Mouse (Mus musculus): Measurements from ENCODE around the gene Kdelc2. TPM values are rescaled to one million over a fixed set of nuclear protein-coding genes. Genes with fewer than 3 reads are reported as not detected.

The Kdelc2 gene
- polyA plus RNA-seq, 1 experiment from 2014 or later: 29.5 TPM

- no peaks in the 10 kb centered on the region; the same call in 1 of the 2 replicates for H3K36me3 ChIP-seq (ENCODE audit: control insufficient read depth, insufficient read depth, low read length)
- no peaks in the 10 kb centered on the region for H3K9me3 ChIP-seq (ENCODE audit: control insufficient read depth, low read depth, low read length)
- ATAC-seq (ENCODE audit: insufficient number of reproducible peaks, insufficient read depth, low FRiP score, low read depth): no peak
- WGBS: 77% methylated on average over 13 of the region's 13 CpGs
- H3K27ac ChIP-seq (ENCODE audit: low read length): no peak overlapping the region
- 0 out of 2 replicates have a peak, but pooled peaks cover 5% of the 10 kb centered on the region for H3K4me1 ChIP-seq (ENCODE audit: control insufficient read depth, insufficient read depth, low read length)
- no peak overlapping the region for H3K4me2 ChIP-seq (replicated peaks; ENCODE audit: low read depth, low read length)
- H3K4me3 ChIP-seq (ENCODE audit: low read depth, low read length): no peak overlapping the region
- H3K27me3 ChIP-seq (ENCODE audit: control insufficient read depth, insufficient read depth, low read length): no peaks in the 10 kb centered on the region
- no peak overlapping the region for H3K9ac ChIP-seq (replicated peaks; ENCODE audit: low read depth, low read length)
Measured at GRCm38 (mm10) chr9:53397685-53398387, 14.0 kb downstream of the Kdelc2 start.

- 0 out of 2 replicates have a peak, but pooled peaks cover 5% of the 10 kb centered on the region for H3K4me1 ChIP-seq (ENCODE audit: control insufficient read depth, insufficient read depth, low read length)
- no peak overlapping the region for H3K27ac ChIP-seq (ENCODE audit: low read length)
- WGBS: 14% methylated on average over 5 of the region's 5 CpGs
- no peaks in the 10 kb centered on the region for H3K9me3 ChIP-seq (ENCODE audit: control insufficient read depth, low read depth, low read length)
- no peak overlapping the region for H3K4me3 ChIP-seq (ENCODE audit: low read depth, low read length)
- no peak overlapping the region for H3K9ac ChIP-seq (replicated peaks; ENCODE audit: low read depth, low read length)
- no peaks in the 10 kb centered on the region; the same call in 1 of the 2 replicates for H3K36me3 ChIP-seq (ENCODE audit: control insufficient read depth, insufficient read depth, low read length)
- H3K27me3 ChIP-seq (ENCODE audit: control insufficient read depth, insufficient read depth, low read length): no peaks in the 10 kb centered on the region
- H3K4me2 ChIP-seq (replicated peaks; ENCODE audit: low read depth, low read length): no peak overlapping the region
- ATAC-seq (ENCODE audit: insufficient number of reproducible peaks, insufficient read depth, low FRiP score, low read depth): no peak
Measured at GRCm38 (mm10) chr9:53398388-53398700, 14.5 kb downstream of the Kdelc2 start.

DNA sequence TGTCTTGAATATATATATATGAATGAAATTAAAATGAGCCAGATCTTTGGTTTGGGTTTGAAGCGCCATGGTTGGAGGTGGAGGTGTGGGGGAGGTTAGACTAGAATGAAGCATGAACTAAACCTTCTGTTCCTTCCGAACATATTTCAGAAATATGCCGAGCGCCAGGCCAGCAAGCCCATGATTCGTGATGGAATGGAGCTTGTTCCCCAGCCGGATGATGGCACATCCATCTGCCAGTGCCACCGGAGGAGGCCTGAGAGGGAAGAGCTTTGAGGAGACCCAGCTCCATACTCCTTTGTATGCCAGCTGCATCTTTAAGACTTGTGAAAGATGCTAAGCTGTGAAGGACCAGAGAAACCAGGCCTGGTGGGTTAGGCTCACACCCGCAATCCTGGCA, 15.7 kb downstream of the Kdelc2 start:
- H3K4me2 ChIP-seq (replicated peaks; ENCODE audit: low read depth, low read length): no peak overlapping the region
- no peak overlapping the region for H3K4me3 ChIP-seq (ENCODE audit: low read depth, low read length)
- no peaks in the 10 kb centered on the region for H3K27me3 ChIP-seq (ENCODE audit: control insufficient read depth, insufficient read depth, low read length)
- H3K36me3 ChIP-seq (ENCODE audit: control insufficient read depth, insufficient read depth, low read length): no peaks in the 10 kb centered on the region; the same call in 1 of the 2 replicates
- H3K9me3 ChIP-seq (ENCODE audit: control insufficient read depth, low read depth, low read length): no peaks in the 10 kb centered on the region
- 0 out of 2 replicates have a peak, but pooled peaks cover 5% of the 10 kb centered on the region for H3K4me1 ChIP-seq (ENCODE audit: control insufficient read depth, insufficient read depth, low read length)
- no peak overlapping the region for H3K9ac ChIP-seq (replicated peaks; ENCODE audit: low read depth, low read length)
- WGBS: 93% methylated on average over 8 of the region's 8 CpGs
- H3K27ac ChIP-seq (ENCODE audit: low read length): no peak overlapping the region
- ATAC-seq (ENCODE audit: insufficient number of reproducible peaks, insufficient read depth, low FRiP score, low read depth): no peak

DNA sequence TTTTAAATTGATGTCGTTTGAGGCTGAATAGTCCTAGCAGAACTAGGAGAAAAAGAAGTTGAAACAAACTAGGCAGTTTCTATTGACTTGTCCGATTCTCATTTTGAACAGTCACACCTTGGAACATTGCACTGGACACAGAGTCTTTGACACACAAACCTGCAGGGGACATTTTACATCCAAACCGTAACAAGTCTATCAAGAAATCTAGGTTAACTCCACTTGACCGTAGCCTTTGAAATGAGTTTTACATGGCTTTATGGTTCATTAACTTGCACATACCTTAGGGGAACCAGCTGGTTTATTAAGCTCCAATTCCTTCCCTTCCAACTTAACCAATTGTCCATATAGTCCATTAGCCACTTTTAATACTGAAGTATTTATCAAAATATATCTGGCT, 16.9 kb downstream of the Kdelc2 start:
- H3K4me1 ChIP-seq (ENCODE audit: control insufficient read depth, insufficient read depth, low read length): 0 out of 2 replicates have a peak, but pooled peaks cover 8% of the 10 kb centered on the region
- no peak for ATAC-seq (ENCODE audit: insufficient number of reproducible peaks, insufficient read depth, low FRiP score, low read depth)

DNA sequence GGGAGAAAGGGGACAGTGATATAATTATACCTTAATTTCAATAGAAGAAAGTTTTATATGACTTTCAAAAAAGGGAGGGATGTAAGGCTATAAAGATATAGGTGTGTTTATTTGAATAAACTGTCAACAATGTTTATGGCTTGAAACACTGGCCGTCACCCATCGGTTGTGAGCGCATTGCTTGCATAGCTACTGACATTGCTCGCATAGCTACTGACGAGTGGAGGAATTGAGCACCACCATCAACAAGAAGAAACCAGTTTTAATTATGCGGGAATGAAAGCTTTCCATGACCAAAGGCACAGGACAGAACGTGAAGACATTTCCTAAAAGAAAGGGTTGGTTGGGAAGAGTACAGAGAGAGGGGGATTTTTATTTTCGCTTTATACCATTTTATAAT, 17.3 kb downstream of the Kdelc2 start:
- H3K27ac ChIP-seq (ENCODE audit: low read length): no peak overlapping the region

More for the DNA sequence above, 16.9 kb downstream of the Kdelc2 start:
- Histone ChIP-seq H3K9me3 (ENCODE audit: control insufficient read depth, low read depth, low read length) (no peaks in the 10 kb centered on the region), H3K27me3 (ENCODE audit: control insufficient read depth, insufficient read depth, low read length) (no peaks in the 10 kb centered on the region), H3K4me3 (ENCODE audit: low read depth, low read length) (no peak overlapping the region), H3K27ac (ENCODE audit: low read length) (no peak overlapping the region), H3K36me3 (ENCODE audit: control insufficient read depth, insufficient read depth, low read length) (no peaks in the 10 kb centered on the region; the same call in 1 of the 2 replicates), H3K9ac (replicated peaks; ENCODE audit: low read depth, low read length) (no peak overlapping the region), H3K4me2 (replicated peaks; ENCODE audit: low read depth, low read length) (no peak overlapping the region)
- 92% methylated on average over 4 of the region's 4 CpGs for WGBS

GRCm38 (mm10) chr9:53402291-53402711, 18.5 kb downstream of the Kdelc2 start, which contains the start of gene 4930550C14Rik:
TSS of gene 4930550C14Rik (plus strand) at chr9:53402325.
- Histone ChIP-seq H3K9ac (replicated peaks; ENCODE audit: low read depth, low read length) (no peak within 1 kb of the TSS), H3K4me3 (ENCODE audit: low read depth, low read length) (no peak within 1 kb of the TSS)
- peak; percentile 40; the same call in 1 of the 2 replicates for ATAC-seq (ENCODE audit: insufficient number of reproducible peaks, insufficient read depth, low FRiP score, low read depth)

More for the DNA sequence above, 17.3 kb downstream of the Kdelc2 start:
- no peaks in the 10 kb centered on the region; the same call in 1 of the 2 replicates for H3K36me3 ChIP-seq (ENCODE audit: control insufficient read depth, insufficient read depth, low read length)
- no peak overlapping the region for H3K9ac ChIP-seq (replicated peaks; ENCODE audit: low read depth, low read length)
- 84% methylated on average over 8 of the region's 8 CpGs for WGBS
- 0 out of 2 replicates have a peak, but pooled peaks cover 8% of the 10 kb centered on the region for H3K4me1 ChIP-seq (ENCODE audit: control insufficient read depth, insufficient read depth, low read length)
- ATAC-seq (ENCODE audit: insufficient number of reproducible peaks, insufficient read depth, low FRiP score, low read depth): no peak
- no peaks in the 10 kb centered on the region for H3K27me3 ChIP-seq (ENCODE audit: control insufficient read depth, insufficient read depth, low read length)
- no peaks in the 10 kb centered on the region for H3K9me3 ChIP-seq (ENCODE audit: control insufficient read depth, low read depth, low read length)
- H3K4me3 ChIP-seq (ENCODE audit: low read depth, low read length): no peak overlapping the region
- H3K4me2 ChIP-seq (replicated peaks; ENCODE audit: low read depth, low read length): no peak overlapping the region

GRCm38 (mm10) chr9:53402991-53403390, 19.2 kb downstream of the Kdelc2 start:
- Histone ChIP-seq H3K4me2 (replicated peaks; ENCODE audit: low read depth, low read length) (peak overlapping the region; percentile 30), H3K9ac (replicated peaks; ENCODE audit: low read depth, low read length) (no peak overlapping the region), H3K4me3 (ENCODE audit: low read depth, low read length) (no peak overlapping the region), H3K4me1 (ENCODE audit: control insufficient read depth, insufficient read depth, low read length) (0 out of 2 replicates have a peak, but pooled peaks cover 8% of the 10 kb centered on the region), H3K36me3 (ENCODE audit: control insufficient read depth, insufficient read depth, low read length) (no peaks in the 10 kb centered on the region), H3K9me3 (ENCODE audit: control insufficient read depth, low read depth, low read length) (no peaks in the 10 kb centered on the region), H3K27me3 (ENCODE audit: control insufficient read depth, insufficient read depth, low read length) (no peaks in the 10 kb centered on the region), H3K27ac (ENCODE audit: low read length) (peak overlapping the region; percentile 18; the same call in 1 of the 2 replicates)
- no peak for ATAC-seq (ENCODE audit: insufficient number of reproducible peaks, insufficient read depth, low FRiP score, low read depth)
- 64% methylated on average over 8 of the region's 8 CpGs for WGBS

More at GRCm38 (mm10) chr9:53402291-53402711, 18.5 kb downstream of the Kdelc2 start, which contains the start of gene 4930550C14Rik:
- 20% methylated on average over 11 of the region's 11 CpGs for WGBS
- peak within 1 kb of the TSS; percentile 18; the same call in 1 of the 2 replicates for H3K27ac ChIP-seq (ENCODE audit: low read length)
- no peaks in the 10 kb centered on the region for H3K9me3 ChIP-seq (ENCODE audit: control insufficient read depth, low read depth, low read length)
- no peaks in the 10 kb centered on the region for H3K27me3 ChIP-seq (ENCODE audit: control insufficient read depth, insufficient read depth, low read length)
- H3K4me2 ChIP-seq (replicated peaks; ENCODE audit: low read depth, low read length): peak within 1 kb of the TSS; percentile 30
- H3K4me1 ChIP-seq (ENCODE audit: control insufficient read depth, insufficient read depth, low read length): 0 out of 2 replicates have a peak, but pooled peaks cover 8% of the 10 kb centered on the region
- H3K36me3 ChIP-seq (ENCODE audit: control insufficient read depth, insufficient read depth, low read length): no peaks in the 10 kb centered on the region

DNA sequence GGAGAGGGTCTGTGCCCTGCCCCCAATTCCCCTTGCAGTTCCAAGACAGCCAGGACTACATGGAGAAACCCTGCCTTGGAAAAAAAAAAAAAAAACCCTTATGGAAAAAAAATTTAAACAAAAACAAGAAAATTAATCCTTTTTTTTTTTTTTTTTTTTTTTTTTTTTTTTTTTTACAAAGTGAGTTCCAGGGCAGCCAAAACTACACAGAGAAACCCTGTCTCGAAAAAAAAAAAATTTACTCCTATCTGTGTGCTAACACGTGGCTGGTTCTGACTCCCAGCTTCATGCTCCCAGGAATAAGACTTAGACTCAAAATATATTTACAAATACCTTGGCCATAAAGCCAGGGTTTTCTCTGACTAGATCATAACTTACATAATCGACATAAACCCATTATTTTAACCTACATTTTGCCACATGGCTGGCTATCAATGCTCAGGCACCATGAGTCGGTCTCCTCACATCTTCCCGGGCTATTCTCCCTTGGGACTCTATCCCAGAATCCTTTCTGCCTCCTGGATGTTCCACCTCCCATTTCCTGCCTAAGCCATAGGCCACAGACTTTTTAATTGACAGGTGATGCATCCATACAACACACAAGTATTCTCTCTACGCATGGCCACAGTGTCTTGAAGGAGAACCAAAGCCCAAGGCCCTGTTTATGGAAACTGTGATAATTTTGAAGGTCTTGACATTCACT, 20.4 kb downstream of the Kdelc2 start:
- H3K27ac ChIP-seq (ENCODE audit: low read length): no peak overlapping the region; the same call in 1 of the 2 replicates
- ATAC-seq (ENCODE audit: insufficient number of reproducible peaks, insufficient read depth, low FRiP score, low read depth): no peak

More for the DNA sequence above, 20.4 kb downstream of the Kdelc2 start:
- Histone ChIP-seq H3K9ac (replicated peaks; ENCODE audit: low read depth, low read length) (no peak overlapping the region), H3K27me3 (ENCODE audit: control insufficient read depth, insufficient read depth, low read length) (no peaks in the 10 kb centered on the region), H3K4me2 (replicated peaks; ENCODE audit: low read depth, low read length) (no peak overlapping the region), H3K4me1 (ENCODE audit: control insufficient read depth, insufficient read depth, low read length) (0 out of 2 replicates have a peak, but pooled peaks cover 8% of the 10 kb centered on the region), H3K4me3 (ENCODE audit: low read depth, low read length) (no peak overlapping the region), H3K36me3 (ENCODE audit: control insufficient read depth, insufficient read depth, low read length) (no peaks in the 10 kb centered on the region), H3K9me3 (ENCODE audit: control insufficient read depth, low read depth, low read length) (no peaks in the 10 kb centered on the region)
- WGBS: 83% methylated on average over 6 of the region's 6 CpGs

All from stomach, embryonic 14.5 days (tissue).